Mouse (Mus musculus) cerebellum, adult 9-11 months (tissue): ENCODE measurements around the gene Sel1l3.

Source experiments
- DNase-seq: peaks from one replicate; pipeline ENCODE4 v3.0.0; 2022

Gene Sel1l3

DNA sequence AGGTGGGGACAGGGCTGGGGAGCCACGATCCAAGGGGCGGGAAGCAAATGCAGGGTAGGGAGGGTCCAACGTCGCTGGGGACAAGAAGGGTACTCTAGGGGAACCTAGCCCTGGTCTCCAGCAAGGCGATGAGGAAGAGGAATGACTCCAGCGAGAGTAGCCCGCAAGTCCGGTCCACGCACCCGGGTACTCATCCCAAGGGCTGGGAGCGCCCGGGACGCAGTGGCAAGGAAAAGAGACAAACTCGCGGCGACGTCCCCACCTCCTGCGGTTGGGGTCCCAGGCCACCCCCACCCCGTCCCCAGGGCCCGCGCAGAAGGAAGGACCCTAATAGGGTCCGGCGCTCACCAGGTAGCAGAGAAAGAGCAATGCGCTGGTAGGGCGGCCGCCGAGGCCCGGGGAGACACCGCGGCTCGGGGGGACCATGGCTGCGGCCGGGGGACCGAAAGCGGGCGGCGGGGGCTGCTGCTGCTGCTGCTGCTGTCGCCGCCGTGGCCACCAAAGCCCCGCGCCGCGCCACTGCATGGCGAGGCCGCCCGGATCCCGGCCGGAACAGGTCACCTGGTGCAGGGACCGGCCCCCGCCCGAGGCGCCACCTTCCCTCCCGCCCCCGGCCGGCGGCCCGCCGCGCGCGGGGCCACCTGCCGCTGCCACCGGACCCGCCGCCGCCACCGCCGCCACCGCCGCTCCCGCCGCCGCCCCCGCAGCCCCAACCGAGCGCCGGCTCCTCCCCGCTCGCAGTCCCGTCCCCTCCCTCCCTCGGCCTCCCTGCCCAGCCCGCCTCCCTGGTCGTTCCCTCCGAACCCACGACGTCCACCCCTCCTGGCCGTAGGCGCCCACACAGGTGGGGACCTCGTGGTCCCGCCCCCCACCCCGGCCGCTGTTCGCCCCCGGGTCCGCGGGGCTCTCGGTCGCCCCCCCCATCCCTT is 681 bp downstream of the Sel1l3 start:
- DNase-seq: peak; percentile 83

DNA sequence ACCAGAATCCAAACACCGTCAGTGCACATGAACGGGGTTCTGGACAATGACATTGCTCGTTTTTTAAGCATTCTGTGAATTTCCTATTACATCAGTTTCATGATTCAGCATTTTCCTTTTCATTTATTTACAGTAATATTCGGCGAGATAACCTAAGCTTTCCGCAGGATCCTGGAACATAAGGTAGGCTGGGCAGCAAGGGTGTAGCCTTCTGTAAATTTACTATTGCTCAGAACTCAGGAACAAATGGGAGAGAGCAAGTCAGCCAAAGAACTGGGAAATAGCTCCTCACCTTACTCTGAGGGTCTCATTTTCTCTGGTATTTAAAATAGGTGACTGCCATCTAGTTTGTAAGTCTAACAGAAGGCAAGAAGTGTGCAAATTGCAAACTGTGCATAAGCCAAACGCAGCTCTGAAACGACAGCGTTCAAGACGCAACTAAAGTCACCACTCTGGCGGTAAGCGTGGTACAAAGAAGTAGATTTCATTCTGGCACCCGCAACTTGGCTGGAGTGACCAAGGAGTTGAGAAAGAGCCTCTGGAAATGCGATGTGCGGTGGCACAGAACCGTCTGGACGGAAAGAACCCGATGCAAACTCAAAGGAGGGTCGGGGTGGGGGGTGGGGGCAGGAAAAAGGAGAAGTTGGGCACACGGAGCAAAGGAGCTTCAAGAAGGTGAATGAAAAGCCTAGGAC is 1.5 kb downstream of the Sel1l3 start:
- no peak for DNase-seq

DNA sequence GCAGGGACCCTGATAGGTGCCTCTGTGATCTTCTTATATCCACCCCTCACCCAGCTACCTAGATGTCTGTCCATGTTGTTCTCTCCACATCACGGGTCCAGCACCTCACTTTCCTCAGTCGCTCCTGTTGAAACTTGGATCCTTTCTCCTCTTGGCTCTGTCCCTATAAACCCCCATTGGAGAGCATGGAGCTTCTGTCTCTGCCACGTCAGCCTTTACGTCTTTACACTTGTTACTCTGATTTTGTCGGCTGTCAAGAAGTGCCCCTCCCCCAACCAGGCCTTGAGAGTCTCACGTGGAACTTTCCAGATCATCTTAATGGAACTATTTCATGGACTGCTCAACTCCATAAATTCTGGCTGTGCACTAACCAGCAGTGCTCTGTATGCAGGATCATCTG is 2.5 kb downstream of the Sel1l3 start:
- DNase-seq: peak; percentile 66

DNA sequence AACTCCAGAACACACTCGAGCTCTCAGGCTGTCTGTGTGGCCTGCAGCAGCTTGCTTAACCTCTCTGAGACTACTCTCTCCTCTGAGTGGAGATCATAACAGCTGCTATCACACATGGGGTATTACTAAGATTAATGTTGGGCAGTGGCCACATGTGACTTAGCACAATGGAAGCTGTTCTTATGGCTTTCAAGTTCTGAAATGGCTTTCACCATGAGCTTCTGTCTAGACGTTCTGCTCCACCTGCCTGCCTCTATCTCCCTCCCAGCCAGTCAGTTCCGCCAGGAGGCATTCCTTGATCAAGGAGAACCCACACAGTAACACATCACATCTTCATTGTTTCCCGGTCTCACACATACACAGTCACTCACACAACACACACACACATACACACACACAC is 3.2 kb downstream of the Sel1l3 start:
- no peak for DNase-seq

DNA sequence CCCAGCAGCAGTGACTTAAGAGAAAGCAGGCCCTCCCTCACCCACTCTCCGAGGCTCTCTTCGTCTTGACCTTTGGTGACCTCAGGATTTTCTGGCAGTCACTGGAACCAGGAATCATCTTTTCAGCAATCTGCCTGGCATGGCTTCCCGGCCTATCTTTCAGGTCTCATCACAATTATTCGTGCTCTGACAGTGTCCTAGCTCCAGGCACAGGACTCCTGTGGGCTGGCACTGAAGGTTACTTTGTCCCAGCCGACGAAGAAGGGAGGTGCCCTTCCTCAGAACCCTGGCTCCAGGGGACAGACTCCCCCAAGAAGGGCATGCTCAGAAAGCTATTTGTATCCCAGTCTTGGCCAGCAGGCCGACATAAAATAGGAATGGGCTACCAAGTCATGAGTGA is 4.0 kb downstream of the Sel1l3 start:
- peak; percentile 54 for DNase-seq

DNA sequence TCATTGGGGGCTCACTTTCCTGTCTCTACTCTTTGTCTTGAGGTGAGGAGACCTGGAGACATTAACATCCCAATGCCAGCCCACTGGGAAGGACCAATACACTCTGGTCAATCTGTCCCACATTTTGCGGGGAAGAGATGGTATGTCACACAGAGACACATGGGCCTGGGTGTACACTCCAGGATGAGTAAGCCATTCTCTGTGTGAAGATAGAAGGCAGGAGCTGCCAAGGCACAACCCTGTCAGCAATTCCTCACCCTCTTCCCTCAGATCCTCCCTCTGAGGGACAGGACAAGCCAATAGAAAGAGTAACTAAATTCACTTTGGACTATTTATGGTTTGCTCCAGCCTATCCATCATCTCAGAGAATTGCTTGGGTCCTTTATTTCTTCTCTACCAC is 5.0 kb downstream of the Sel1l3 start:
- DNase-seq: peak; percentile 59

DNA sequence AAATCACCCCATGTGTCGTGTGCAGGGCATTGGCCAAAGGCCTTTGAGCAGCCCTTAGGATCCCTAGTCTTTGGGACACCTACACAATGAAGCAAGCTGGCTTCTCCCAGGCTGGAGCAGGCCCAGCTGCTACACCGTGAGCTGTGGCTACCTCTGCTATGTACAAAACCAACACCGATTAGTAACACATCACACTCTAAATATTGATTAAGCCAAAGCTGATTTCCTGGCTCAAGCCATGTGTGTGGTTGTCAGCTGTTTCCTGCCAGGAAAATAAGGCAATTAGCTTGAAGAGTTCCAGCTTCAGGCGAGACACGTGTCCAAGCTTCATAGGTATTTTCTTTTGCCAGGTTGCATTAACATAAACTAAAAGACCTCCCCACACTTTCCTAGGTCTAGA is 7.2 kb downstream of the Sel1l3 start:
- no peak for DNase-seq

DNA sequence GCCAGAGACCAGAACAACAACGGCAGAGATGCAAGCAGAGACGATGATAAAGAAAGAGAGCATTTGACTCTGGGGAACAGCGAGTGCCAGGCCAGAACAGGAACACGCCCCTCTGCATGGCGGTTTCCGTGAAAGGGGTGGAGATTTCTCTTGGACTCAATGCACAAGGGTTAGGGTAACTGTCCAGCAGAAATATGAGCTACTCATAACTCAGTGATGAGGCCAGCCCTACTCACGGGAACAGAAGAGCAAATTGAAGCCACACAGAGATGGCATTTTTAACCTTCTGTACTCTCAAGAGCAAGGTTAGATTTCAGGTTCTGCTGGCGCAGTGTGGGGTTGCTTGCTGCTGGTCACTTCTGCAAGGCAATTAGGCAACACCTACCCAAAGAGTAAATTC is 11.0 kb downstream of the Sel1l3 start:
- no peak for DNase-seq

DNA sequence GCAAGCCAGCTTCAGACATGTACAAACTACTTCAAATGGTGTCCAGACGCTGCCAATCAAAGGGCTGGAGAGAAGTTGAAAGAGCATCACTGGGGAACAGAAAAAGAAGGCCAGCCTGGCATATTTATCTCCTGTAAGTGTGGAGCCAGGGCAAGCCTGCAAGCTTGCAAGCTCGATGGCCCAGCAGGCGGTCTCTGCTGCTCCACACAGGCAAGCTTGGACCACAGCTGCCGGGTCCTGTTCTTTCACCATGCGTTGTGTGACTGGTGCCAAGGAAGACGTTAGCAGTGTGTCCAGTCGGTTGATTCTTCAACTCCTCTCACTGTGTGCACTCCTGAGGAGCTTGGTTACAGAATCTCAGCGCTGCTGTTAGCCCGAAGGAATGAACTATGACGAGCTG is 12.9 kb downstream of the Sel1l3 start:
- peak; percentile 89 for DNase-seq

DNA sequence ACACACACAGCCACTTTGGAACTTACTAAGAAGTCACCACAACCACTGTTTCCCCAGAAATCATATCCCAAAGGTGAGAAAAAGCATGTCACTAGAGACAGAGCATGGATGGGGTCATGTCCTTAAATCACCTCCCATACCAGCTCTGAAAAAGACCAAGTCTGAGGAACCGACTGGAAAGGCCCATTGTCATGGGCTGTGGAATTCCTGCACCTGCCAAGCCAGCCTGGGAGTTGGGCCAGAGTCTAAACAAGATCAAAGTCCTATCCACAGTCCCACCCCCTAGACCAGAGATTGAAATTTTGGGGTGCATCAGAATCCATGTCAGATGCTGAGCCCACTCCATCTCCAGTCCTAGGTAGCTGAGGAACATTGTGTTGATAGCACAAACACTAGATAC is 15.3 kb downstream of the Sel1l3 start:
- DNase-seq: no peak

DNA sequence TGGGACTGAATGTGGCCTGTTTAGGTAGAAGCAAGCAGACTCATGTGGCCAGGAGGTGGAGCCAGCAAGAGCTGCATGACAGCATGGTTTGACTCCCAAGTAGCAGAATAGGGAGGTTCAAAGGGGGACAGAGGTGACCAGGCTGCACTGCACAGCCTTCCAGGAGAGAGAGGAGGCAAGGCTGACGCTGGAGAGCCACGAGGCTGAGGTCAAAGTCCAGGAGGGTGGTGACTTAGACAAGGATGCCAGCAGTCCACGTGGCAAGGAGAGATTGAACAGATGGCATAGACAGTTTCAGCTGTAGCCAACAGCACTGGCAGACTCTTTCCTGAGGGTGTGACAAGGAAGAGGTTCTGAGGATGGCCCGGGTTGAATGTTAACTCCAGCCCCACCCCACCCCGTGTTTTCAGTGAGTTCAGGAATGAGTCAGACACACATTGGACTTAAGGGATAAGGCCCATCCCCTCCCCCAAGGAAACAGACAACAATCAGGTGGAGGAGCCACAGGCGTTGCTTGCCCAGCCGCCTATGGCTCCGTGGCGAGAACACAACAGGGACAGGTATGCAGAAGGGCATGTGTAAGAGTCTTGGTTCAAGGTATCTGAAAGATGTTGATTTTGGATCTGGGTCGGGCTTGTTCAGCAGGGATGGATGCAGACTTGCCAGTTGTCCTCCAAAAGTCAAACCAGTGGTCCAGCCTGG is 17.2 kb downstream of the Sel1l3 start:
- DNase-seq: peak; percentile 83

DNA sequence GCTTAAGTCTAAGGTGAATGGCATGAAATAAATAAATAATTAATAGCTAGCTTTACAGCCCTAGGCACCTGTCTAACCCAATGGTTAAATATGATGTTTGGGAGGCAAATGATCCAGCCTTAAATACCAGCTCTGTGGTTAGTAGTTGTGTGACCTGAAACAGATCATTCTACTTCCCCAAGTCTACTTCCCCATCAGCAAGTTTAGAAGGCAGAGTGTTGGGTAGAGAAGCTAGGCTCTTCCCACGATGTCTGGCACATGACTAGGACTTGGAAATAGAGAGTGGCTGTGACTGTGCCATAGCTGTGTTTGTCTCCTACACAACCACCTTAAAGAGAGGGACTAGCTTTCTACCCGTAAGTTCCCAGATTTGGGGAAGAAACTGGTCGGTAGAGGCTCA is 18.9 kb downstream of the Sel1l3 start:
- no peak for DNase-seq

DNA sequence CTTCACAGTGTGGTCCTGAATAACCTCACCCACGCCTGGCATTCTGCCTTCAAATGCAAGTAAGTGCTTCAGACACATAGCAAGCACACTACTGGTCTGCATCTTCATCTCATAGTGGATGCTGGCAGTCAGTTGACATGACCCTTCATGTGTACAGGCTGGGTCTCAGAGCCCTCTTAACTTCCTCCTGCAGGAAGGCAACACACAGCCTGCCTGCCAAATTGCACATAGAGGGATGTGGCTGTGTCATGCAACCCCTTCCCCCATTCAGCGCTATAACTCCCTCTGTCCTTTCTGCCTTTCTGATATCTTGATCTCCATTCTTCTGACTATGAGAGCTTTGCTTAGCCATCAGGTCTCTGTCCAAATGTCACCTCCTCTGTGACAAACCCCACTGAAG is 19.3 kb downstream of the Sel1l3 start:
- no peak for DNase-seq

DNA sequence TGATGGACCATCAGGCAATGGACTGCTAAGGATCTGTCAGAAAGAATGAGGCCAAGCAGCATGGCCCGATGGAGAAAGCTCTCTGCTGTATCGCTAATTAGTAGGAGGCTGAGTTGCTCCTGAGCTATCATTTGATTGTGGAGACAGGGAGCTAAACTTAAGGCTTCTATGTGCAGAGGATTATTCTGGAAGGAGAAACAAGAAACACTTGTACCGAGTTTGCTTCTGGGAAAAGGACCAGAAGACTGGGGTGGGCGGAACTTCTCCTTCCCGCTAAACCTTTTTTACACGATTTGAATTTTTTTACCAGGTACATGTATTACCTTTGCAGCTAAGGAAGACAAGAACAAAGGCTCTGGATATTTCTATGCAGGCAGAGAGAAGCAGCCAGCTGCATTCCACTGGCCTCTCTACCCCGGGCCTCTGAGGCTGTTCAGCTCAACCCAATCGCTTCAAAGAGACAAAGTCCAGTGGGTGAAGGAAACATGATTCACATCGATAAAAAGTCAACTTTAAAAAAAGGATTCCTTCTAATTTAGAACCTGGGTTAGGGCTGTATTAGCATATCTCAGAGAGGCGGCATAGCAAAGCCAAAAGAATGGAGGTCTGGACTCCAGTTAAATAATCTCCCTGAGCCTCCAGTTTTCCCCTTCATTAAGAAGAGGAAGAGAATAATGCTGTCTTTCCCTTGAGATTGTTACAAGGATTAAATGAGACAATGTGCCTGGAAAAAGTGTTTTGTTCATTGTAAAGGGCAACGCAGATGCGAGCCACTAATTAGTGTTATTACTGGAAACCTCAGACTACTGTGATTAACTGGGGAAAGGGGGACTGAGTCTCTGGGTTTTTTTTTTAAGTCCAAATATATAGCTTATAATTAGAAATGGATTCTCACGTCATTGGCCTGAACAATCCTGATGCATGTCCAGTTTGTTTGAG is 20.4 kb downstream of the Sel1l3 start:
- no peak for DNase-seq

DNA sequence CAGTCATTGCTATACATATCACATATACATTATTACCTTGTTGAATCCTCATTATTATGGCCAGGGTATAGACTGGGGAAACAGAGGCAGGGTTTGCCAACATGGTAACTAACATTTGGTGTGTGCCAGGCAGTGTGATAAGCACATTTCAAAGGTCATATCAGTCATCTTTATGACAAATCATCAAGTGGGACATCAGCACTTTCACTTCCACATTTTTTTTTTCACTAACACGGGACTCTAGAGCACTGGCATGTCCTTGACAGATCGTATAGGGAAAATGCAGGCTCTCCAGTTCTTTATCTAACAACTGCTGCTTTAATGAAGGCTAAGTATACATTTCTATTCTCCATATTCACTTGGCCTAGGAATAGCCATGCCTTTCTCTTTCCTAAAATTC is 25.1 kb downstream of the Sel1l3 start:
- DNase-seq: no peak

DNA sequence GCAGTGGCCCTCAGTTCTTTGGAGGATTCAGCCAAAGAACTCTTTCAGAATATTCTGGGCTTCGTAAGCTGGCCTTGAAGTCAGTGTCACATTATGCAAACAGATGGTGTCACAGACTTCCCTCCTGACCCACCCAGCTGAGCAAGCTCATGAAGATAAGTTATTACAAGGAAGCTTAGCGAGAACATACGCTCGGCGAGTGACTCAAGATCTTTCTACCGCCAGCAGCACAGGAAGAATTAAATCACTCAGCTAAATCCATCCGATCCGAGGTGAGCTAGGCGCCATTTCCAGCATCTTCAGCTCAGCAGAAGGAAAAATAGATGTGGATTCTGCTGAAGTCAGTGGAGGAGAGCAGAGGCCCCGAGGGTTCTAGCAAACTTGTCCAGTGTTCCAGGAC is 26.5 kb downstream of the Sel1l3 start:
- peak; percentile 64 for DNase-seq

DNA sequence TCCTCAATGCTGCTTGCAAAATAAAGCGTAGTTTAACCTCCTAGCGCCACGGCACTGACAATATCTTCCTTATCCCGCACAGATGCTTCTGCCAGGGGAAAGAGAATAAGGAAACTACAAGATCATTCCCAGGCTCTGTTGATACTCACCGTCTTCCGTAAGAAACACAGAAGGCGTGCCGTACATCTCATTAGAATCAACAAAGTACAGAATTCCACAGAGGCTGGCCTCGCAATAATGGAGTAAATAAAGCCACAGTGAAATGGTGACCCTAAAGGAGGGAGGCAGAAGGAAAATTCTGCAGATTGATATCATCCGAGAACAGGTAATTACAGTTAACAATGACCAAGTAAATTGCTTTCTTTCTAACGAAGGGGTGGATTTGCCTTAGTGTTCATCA is 27.9 kb downstream of the Sel1l3 start:
- no peak for DNase-seq

DNA sequence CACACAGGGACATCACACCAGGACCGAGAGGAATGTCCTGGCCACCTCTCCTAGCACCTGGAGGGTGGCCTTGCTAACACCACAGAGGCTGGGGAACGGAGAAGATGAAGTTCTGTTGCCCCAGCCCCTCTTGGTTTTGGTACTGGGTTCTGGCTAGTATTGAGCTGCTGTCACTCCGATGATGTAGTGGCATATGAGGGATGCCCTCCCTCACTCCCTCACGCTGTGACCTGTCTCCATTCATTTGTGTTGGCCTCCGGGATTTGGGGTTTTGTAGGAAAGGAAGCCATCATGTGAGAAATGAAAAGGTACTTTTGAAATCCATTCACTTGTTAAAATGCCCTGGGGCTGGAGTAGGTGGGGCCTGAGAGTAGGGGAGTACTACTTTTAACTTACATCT is 33.8 kb downstream of the Sel1l3 start:
- DNase-seq: no peak

DNA sequence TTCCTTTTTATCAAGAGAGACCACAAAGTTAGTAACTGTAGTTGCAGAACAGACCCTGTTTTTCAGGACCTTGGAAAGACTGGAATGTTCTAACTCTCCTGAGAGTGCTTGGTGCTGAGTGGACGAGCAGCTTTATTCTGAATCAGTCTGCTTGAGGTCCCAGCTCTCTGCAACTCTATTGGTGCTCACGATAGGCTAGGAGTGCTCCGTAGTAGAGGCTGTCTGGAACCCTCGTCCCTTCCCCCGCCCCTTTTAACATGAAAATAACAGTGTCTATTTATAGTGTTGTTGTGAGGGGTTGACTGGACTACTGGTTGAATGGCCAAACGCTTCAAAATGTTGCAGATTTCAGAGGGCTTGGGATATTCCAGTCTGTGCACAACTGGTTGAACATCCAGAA is 37.0 kb downstream of the Sel1l3 start:
- no peak for DNase-seq

DNA sequence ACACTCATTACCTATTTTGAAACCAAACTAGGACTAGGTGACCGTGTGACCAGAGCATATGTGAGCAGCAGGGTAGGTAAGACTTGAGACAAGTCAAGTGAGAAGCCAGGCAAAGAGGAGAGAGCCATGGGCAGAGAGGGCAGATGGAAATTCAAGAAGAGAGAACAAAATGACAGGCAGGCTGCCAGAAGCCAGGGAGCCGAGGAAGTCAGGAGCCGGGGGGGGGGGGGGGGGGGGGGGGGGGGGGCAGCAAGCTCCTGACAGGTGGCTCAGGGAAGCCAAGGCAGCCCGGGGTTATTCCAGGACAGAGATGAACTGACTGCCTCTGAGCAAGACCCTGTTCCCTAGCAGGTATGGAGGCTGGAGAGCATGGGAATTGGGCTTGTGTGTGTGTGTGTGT is 37.7 kb downstream of the Sel1l3 start:
- peak; percentile 97 for DNase-seq

DNA sequence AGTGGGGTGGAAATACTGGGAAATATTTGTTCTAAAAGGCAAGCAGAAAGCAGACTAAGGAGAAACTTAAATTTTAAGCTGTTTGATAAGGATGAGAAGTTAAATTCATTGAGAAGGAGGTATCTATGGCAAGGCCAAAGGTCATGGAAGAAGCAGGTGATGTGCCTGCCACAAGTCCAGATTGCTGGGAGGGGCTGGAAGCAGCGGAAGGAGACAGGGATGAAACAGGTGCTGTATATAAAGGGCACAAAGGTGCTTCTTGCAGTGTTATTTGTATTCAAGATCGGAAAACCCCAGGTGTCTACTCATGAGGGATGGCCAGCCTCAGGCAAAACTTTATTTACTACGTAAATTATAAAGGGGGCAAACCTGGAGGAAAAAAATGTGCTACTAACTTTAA is 38.5 kb downstream of the Sel1l3 start:
- peak; percentile 53 for DNase-seq

DNA sequence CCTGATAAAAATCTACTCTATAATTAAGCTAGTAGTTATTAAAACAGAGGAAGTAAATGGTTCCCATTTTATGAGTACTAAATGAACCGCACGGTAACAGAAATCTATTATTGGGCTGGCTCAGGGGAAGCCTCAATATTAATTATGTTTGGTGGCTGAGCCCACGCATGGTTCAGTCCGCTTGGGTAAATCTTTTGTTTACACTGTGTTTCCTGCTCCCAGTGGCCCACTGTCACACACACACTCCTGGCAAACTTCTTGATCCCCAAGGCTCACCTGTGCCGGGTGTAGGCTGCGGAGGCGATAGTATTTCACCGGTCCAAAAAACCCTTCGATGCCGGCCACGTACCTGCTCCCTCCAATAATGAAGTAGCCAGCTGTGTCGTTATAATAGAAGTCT is 39.3 kb downstream of the Sel1l3 start:
- DNase-seq: no peak

DNA sequence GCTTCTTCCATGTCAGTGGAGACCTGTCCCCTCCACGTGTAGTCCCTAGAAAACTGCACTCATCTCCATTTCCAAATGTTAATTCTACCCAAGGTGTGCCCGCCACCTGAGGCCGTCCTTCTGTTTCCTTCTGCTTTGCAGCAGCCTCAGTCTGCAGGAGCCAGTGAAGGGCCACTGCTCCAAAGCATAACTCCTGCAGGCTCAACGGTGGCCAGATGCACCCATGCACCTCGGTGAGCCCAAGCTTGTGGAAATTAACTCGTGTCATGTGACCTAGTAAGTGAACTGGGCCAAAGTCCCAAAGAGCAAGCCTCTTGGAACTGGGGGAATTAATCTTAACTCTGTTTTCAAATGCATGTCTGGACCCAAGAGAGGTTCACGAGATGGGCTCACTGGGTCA is 40.8 kb downstream of the Sel1l3 start:
- peak; percentile 68 for DNase-seq
